Mouse (Mus musculus) MN1 (cell line): Measurements from ENCODE around the gene Ccdc187.
A peak's percentile ranks its signal among the peaks of the same experiment; 100 is the strongest.

Source experiments
- DNase-seq: peaks from one replicate; pipeline ENCODE4 v3.0.0-alpha.2; 2016; ENCODE audit warnings: low spot score

Gene Ccdc187

GRCm38 (mm10) chr2:26294457-26294856 lies at the start of gene Ccdc187:
Ccdc187 (minus strand) TSS chr2:26294557.
- no peak for DNase-seq

- DNase-seq = no peak
Measured at GRCm38 (mm10) chr2:26342609-26343490, 48.5 kb upstream of the Ccdc187 start.

GRCm38 (mm10) chr2:26342044-26342443 lies 47.7 kb upstream of the Ccdc187 start:
- peak; percentile 55 for DNase-seq

GRCm38 (mm10) chr2:26341510-26341981 lies 47.2 kb upstream of the Ccdc187 start:
- DNase-seq = no peak

GRCm38 (mm10) chr2:26339204-26339551 lies 44.8 kb upstream of the Ccdc187 start:
- no peak for DNase-seq

GRCm38 (mm10) chr2:26338302-26339203 lies 44.2 kb upstream of the Ccdc187 start:
- DNase-seq = no peak

GRCm38 (mm10) chr2:26330702-26331101 lies 36.3 kb upstream of the Ccdc187 start:
- DNase-seq = no peak

GRCm38 (mm10) chr2:26330056-26330468 lies 35.7 kb upstream of the Ccdc187 start:
- no peak for DNase-seq

- DNase-seq = peak; percentile 84
Measured at GRCm38 (mm10) chr2:26329402-26329801, 35.0 kb upstream of the Ccdc187 start.

GRCm38 (mm10) chr2:26327852-26328251 lies 33.5 kb upstream of the Ccdc187 start:
- no peak for DNase-seq

GRCm38 (mm10) chr2:26325386-26326181 lies 31.2 kb upstream of the Ccdc187 start:
- DNase-seq = peak; percentile 81

GRCm38 (mm10) chr2:26324917-26325316 lies 30.6 kb upstream of the Ccdc187 start:
- DNase-seq = peak; percentile 76

- DNase-seq = no peak
Measured at GRCm38 (mm10) chr2:26323589-26324325, 29.4 kb upstream of the Ccdc187 start.

GRCm38 (mm10) chr2:26320245-26321185 lies 26.2 kb upstream of the Ccdc187 start:
- peak; percentile 68 for DNase-seq

- DNase-seq = peak; percentile 53
Measured at GRCm38 (mm10) chr2:26319519-26320244, 25.3 kb upstream of the Ccdc187 start.

GRCm38 (mm10) chr2:26319109-26319508 lies 24.8 kb upstream of the Ccdc187 start:
- no peak for DNase-seq

- no peak for DNase-seq
Measured at GRCm38 (mm10) chr2:26317991-26318672, 23.8 kb upstream of the Ccdc187 start.

- no peak for DNase-seq
Measured at GRCm38 (mm10) chr2:26317371-26317770, 23.0 kb upstream of the Ccdc187 start.
